Mouse (Mus musculus) sigmoid colon, adult 10 weeks (tissue): ENCODE measurements around the gene Gm21983. TPM values are rescaled to one million over a fixed set of nuclear protein-coding genes. Genes with fewer than 3 reads are reported as not detected.

Experiments
- polyA plus RNA-seq: library from polyadenylated mRNA; stranded (reverse); fragments of 350-450 nt; fragmentation: Illumina TruSeq; extraction: RNeasy Lipid Tissue Mini Kit (QIAGEN cat#74804); gene quantifications from one replicate; pipeline ENCODE4 v1.2.3, GENCODE M21; 2014; ENCODE audit warnings: low read depth, low replicate concordance

Gene Gm21983
- polyA plus RNA-seq = not detected

DNA sequence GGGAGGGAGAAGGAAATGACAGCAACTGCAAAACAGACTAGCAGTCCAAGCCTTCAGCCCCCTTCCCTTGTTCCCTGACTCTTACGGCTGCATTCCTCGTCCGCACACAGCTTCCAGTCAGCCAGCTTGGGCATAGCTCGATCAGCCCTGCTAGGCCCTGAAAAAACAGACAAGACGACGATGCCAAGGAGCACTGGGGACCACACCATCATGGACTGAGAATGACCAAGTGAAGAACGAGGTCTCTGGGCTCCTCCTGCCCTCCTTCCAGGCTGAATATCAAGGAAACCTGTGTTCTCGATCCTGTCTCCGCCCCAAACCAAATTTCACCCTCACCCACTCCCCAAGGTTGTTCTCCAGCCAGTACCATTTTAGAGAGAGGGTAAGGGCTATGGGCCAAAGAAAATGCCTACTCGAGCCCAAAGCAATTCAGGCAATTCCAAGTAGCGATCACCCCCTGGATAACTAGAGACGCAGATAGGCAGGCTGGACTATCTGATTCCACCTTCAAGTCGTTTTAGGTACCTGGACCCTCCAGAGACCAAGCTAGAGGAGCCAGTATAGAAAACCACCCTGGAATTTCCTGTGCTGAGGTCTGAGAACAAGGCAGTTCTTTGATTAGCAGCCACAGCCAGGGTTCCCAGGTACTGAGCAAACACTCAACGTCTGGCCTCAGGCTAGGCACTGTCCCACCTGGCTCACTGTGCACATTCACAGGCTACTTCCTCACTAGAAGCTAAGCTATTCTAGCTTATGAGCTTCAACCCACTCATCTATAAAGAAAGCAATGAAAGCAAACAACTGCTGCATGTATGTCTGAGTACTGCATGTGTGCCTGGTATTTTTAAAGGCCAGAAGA lies at the start of gene Gm21983, which contains the start of gene Mia:
TSS of gene Gm21983 (minus strand) at position 250 of the 859 bp plus-strand sequence.
TSS of gene Mia (minus strand) at position 321 of the 859 bp plus-strand sequence.

GRCm38 (mm10) chr7:27228281-27228821 lies 47.5 kb upstream of the Gm21983 start, which contains the start of gene Itpkc:
TSS of gene Itpkc (minus strand) at chr7:27228661.

GRCm38 (mm10) chr7:27195681-27196611 lies 15.1 kb upstream of the Gm21983 start, which contains the start of the genes BC024978 and Snrpa:
TSS of gene BC024978 (plus strand) at chr7:27195781.
TSS of gene Snrpa (minus strand) at chr7:27196271.

GRCm38 (mm10) chr7:27178324-27179216 lies 2.3 kb downstream of the Gm21983 start, which contains the start of gene Rab4b:
TSS of gene Rab4b (minus strand) at chr7:27178896.

DNA sequence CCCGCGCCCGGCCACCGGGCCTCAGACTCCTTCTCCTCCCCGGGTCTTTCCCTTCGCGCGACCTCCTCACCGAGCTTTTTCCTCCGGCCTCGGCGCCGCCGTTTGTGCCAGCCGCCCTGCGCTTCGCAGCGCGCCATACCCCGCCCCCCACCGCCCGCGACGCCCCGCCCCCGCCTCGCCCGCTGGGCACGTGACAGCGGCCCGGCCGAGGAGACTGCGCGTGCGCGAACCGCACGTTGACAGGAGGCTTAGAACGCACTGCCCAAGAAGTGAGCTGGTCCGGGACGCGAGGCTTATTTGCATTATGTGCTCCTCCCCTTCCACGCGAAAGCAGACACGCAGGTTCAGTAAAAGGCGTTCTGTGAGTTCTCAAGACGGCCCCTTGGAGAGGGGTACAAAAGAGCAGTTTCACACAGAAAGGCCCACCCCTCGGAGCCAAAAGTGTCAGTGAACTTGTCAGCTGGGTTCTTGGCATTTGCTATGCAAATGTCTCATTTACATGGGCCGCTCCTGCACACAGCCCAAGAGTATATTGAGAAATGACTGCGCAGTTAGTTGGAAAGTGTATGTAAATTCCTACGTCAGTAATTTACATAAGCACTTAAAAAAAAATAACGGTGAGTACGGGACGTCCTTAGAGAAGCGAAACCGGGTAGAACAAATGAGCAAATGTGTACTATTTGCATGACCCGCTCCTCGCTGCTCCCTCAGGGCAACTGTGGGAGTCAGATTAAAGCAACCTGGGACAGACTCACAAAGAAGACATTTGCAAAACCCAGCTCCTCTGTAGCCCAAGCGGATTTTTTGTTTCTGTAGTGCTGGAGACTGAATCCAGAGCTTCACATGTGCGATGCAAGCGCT lies 14.0 kb downstream of the Gm21983 start, which contains the start of gene Egln2:
TSS of gene Egln2 (minus strand) at position 189 of the 861 bp plus-strand sequence.

DNA sequence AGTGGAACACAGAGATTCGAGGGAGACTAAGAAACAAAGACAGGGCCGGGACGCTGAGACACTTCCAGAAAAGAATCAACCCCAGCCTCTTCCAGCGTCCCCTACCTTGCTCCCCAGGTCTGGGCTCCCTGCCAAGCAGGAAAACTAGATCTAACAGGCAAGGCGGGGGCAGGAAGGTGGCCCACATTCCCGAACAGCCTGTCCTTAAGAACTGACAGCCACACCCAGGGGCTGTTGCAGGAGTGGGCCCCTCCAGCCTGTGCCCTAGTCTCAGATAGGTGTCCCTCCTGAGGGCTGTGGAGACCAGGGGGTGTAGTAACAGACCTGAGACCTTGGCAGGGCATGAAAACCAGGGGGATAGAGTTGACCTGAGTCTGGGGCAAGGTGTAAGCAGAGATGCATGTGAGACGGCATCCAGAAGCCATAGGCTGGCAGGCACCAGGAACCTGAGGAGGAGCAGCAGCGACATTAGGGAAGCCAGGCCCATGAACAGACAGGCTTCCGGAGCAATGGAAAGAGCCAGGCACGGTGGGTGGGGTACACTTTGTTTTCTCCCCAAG lies 27.6 kb downstream of the Gm21983 start, which contains the start of gene Cyp2t4:
TSS of gene Cyp2t4 (plus strand) at position 510 of the 560 bp plus-strand sequence.

GRCm38 (mm10) chr7:27119676-27120075 lies 61.2 kb downstream of the Gm21983 start, which contains the start of gene Cyp2f2:
TSS of gene Cyp2f2 (plus strand) at chr7:27119909.

Other genes with a start within 250 kb of the Gm21983 start
- not detected for gene Cyp2a22, start 241.7 kb downstream of the Gm21983 start, polyA plus RNA-seq
- 0.25 TPM for gene Cyp2a12, start 152.0 kb downstream of the Gm21983 start, polyA plus RNA-seq
- 3.7 TPM for gene Cyp2f2, start 61.2 kb downstream of the Gm21983 start, polyA plus RNA-seq
- gene Cyp2t4, start 27.4 kb downstream of the Gm21983 start, polyA plus RNA-seq = not detected
- 7.7 TPM for gene Egln2, start 14.3 kb downstream of the Gm21983 start, polyA plus RNA-seq
- 5.2 TPM for gene Rab4b, start 2.2 kb downstream of the Gm21983 start, polyA plus RNA-seq
- gene Mia, start 71 bp upstream of the Gm21983 start, polyA plus RNA-seq = not detected
- 7.2 TPM for gene BC024978, start 14.7 kb upstream of the Gm21983 start, polyA plus RNA-seq
- gene Snrpa, start 15.2 kb upstream of the Gm21983 start, polyA plus RNA-seq = 4.7 TPM
- gene Itpkc, start 47.6 kb upstream of the Gm21983 start, polyA plus RNA-seq = 2.8 TPM
- 0.54 TPM for gene Coq8b, start 51.9 kb upstream of the Gm21983 start, polyA plus RNA-seq
- 0.50 TPM for gene Numbl, start 77.3 kb upstream of the Gm21983 start, polyA plus RNA-seq
- 2.3 TPM for gene Ltbp4, start 156.6 kb upstream of the Gm21983 start, polyA plus RNA-seq
- gene Shkbp1, start 174.9 kb upstream of the Gm21983 start, polyA plus RNA-seq = 2.5 TPM
- gene Gm20479, start 176.3 kb upstream of the Gm21983 start, polyA plus RNA-seq = not detected